8 mouse cellular contexts compared by ENCODE assay signal in genomic region chr15:100870001-100870774, GRCm38 (mm10). TPM values are rescaled to one million over a fixed set of nuclear protein-coding genes. Genes with fewer than 3 reads are reported as not detected.
DNase-seq lines count a peak whose midpoint lies in the region; ATAC-seq and TF ChIP-seq lines count a peak whose summit lies in the region.

No protein-coding gene starts in this region.

- WGBS in lung, postnatal 0 days, result 2% methylated on average over 50 of the region's 66 CpGs

- no peak overlapping the region for H3K27ac ChIP-seq in ES-E14 (ENCODE audit: insufficient read depth, low read depth, low read length, poor library complexity, severe bottlenecking)
- no peak overlapping the region for H3K27ac ChIP-seq in bone marrow macrophage, adult 2 months (ENCODE audit: insufficient read depth, low read depth, low read length)
- no peak overlapping the region for H3K27ac ChIP-seq in embryonic fibroblast, embryonic 13.5 days (ENCODE audit: insufficient read depth, low read length)
- H3K27ac ChIP-seq in lung, postnatal 0 days (ENCODE audit: low read length), result no peak overlapping the region

- in situ Hi-C loops in ES-E14 (cut with MboI; ENCODE audit: low sequenced_read_pairs in 2 of 2, unreplicated experiment in 2 of 2), result no loop called here

- H3K4me1 ChIP-seq in ES-E14 (ENCODE audit: control insufficient read depth in 2 of 2, insufficient read depth in 2 of 2, low read length in 2 of 2, poor library complexity in 1 of 2), result peaks cover 0 to 7% of the 10 kb centered on the region in 2 experiments; a peak in 1 of 4 replicates
- 0 out of 2 replicates have a peak, but pooled peaks cover 3% of the 10 kb centered on the region for H3K4me1 ChIP-seq in bone marrow macrophage, adult 2 months (ENCODE audit: control insufficient read depth, insufficient read depth, low read length)
- no peaks in the 10 kb centered on the region; the same call in 1 of the 2 replicates for H3K4me1 ChIP-seq in embryonic fibroblast, embryonic 13.5 days (ENCODE audit: control insufficient read depth, insufficient read depth, low read length)
- peaks cover 7% of the 10 kb centered on the region; the same call in 1 of the 2 replicates for H3K4me1 ChIP-seq in lung, postnatal 0 days (ENCODE audit: insufficient read depth, low read depth, low read length)

- no peak for TF ChIP-seq EP300 in lung, postnatal 0 days (IDR thresholded peaks at IDR 0.05)

- H3K4me3 ChIP-seq in ES-E14 (ENCODE audit: insufficient read depth in 1 of 2, low read depth in 1 of 2, low read length in 2 of 2, poor library complexity in 1 of 2, severe bottlenecking in 1 of 2), result peak overlapping the region; percentile 41 to 100
- peak overlapping the region; percentile 38 for H3K4me3 ChIP-seq in bone marrow macrophage, adult 2 months (ENCODE audit: insufficient read depth, low read length)
- peak overlapping the region; percentile 34; the same call in 1 of the 2 replicates for H3K4me3 ChIP-seq in embryonic fibroblast, embryonic 13.5 days (ENCODE audit: insufficient read depth, low read length)
- peak overlapping the region; percentile 24; the same call in 1 of the 2 replicates for H3K4me3 ChIP-seq in lung, postnatal 0 days (ENCODE audit: low read depth, low read length)

- peak; percentile 49 for ATAC-seq in lung, postnatal 0 days
- no peak for ATAC-seq in activated CD4-positive, CD25-positive, alpha-beta regulatory T cell, adult 4 months

- peak overlapping the region; percentile 59 for H3K9ac ChIP-seq in ES-E14 (ENCODE audit: insufficient read depth, low read depth, low read length, poor library complexity, severe bottlenecking)
- H3K9ac ChIP-seq in lung, postnatal 0 days (replicated peaks; ENCODE audit: low read depth), result no peak overlapping the region

- H3K36me3 ChIP-seq in ES-E14 (ENCODE audit: control insufficient read depth, insufficient read depth, low read length, poor library complexity, severe bottlenecking), result no peaks in the 10 kb centered on the region
- H3K36me3 ChIP-seq in lung, postnatal 0 days (ENCODE audit: insufficient read depth, low read length), result no peaks in the 10 kb centered on the region

- H3K27me3 ChIP-seq in lung, postnatal 0 days (replicated peaks; ENCODE audit: insufficient read depth, low read length), result peaks cover 33% of the 10 kb centered on the region

- no peaks in the 10 kb centered on the region for H3K9me3 ChIP-seq in ES-E14 (ENCODE audit: control insufficient read depth, insufficient read depth, low read depth, low read length)
- no peaks in the 10 kb centered on the region for H3K9me3 ChIP-seq in lung, postnatal 0 days (ENCODE audit: low read length)

- intact Hi-C loops in heart, postnatal 36 days (cut with DNase I), result no loop called here

- peak overlapping the region; percentile 73 for H3K4me2 ChIP-seq in lung, postnatal 0 days (replicated peaks; ENCODE audit: low read depth, low read length)

- peak; percentile 25; the same call in 1 of the 2 replicates for TF ChIP-seq CTCF in bone marrow macrophage, adult 2 months (IDR thresholded peaks at IDR 0.05; ENCODE audit: low read depth, low read length)
- TF ChIP-seq CTCF in embryonic fibroblast, embryonic 13.5 days (IDR thresholded peaks at IDR 0.05; ENCODE audit: borderline replicate concordance, insufficient read depth, low read length), result no peak
- peak; percentile 44 for TF ChIP-seq CTCF in lung, postnatal 0 days (IDR thresholded peaks at IDR 0.05)

- DNase-seq in ES-E14 (ENCODE audit: low read depth, low spot score), result peak; percentile 59
- DNase-seq in heart, postnatal 36 days, result peak; percentile 19 to 27
- peak; percentile 75 for DNase-seq in layer of hippocampus, postnatal 14 days (ENCODE audit: low spot score in 2 of 2)
- peak; percentile 44 for DNase-seq in lung, postnatal 0 days (ENCODE audit: low spot score)
- DNase-seq in right cerebral cortex, adult 18-20 months, result peak; percentile 81

- no peak for TF ChIP-seq POLR2A in bone marrow macrophage, adult 2 months (IDR thresholded peaks at IDR 0.05; ENCODE audit: borderline replicate concordance, low read depth, low read length)
- TF ChIP-seq POLR2A in embryonic fibroblast, embryonic 13.5 days (IDR thresholded peaks at IDR 0.05; ENCODE audit: low read depth, low read length), result no peak

TF ChIP-seq in ES-E14, 5 proteins besides CTCF, POLR2A, EP300 and RAD21:
- TF ChIP-seq MAFK (IDR thresholded peaks at IDR 0.05; ENCODE audit: insufficient read depth, low read depth, low read length) (no peak), CHD2 (IDR thresholded peaks at IDR 0.05; ENCODE audit: low read depth, low read length) (no peak), HCFC1 (IDR thresholded peaks at IDR 0.05; ENCODE audit: borderline replicate concordance, insufficient read depth, low read length) (no peak), ZNF384 (IDR thresholded peaks at IDR 0.05; ENCODE audit: low read depth, low read length) (no peak), ZC3H11A (IDR thresholded peaks at IDR 0.05; ENCODE audit: borderline replicate concordance, low read depth, low read length) (no peak)

RNA-seq across cellular contexts. Expression of gene Scn8a, which starts 0.5 kb away (rescaled TPM):
- total RNA-seq in ES-E14 (2012; rRNA removed), result 6.1 and 7.7 TPM in 2 replicates
- not detected in 2 replicates for polyA plus RNA-seq in bone marrow macrophage, adult 2 months (2012; ENCODE audit: insufficient read depth, insufficient read length, missing spikeins)
- polyA plus RNA-seq in embryonic fibroblast, embryonic 13.5 days (2011; ENCODE audit: insufficient read length, low read depth, missing spikeins), result 0.09 TPM in 1 of 2 replicates, not detected in the other
- under 1 TPM in 1 of 2 experiments, not detected in 1; 0.56 TPM for total RNA-seq in heart, postnatal 36 days (2021)
- total RNA-seq in layer of hippocampus, postnatal 14 days (2021), result 100 to 1,000 TPM; 208 to 232 TPM
- polyA plus RNA-seq in lung, postnatal 0 days (2015; fragmentation: Nextera tagmentation; extraction: Ambion mirVana), result 1.2 and 1.5 TPM in 2 replicates
- polyA plus RNA-seq in activated CD4-positive, CD25-positive, alpha-beta regulatory T cell, adult 4 months (2017; shearing (Covaris generic)), result 1 to 10 TPM in 1 of 2 experiments, under 1 TPM in 1; 0.52 to 2.2 TPM

Comparison
In these comparisons a context has a peak if more than half of its experiments do, and no peak if none do; other contexts are left out.
1. DNase-seq: peak in every context shown above with its lines; median percentile 81 in right cerebral cortex, adult 18-20 months; 75 in layer of hippocampus, postnatal 14 days; 59 in ES-E14; 44 in lung, postnatal 0 days; 23 in heart, postnatal 36 days.